Mouse (Mus musculus): ENCODE measurements around the gene Gm20605. TPM values are rescaled to one million over a fixed set of nuclear protein-coding genes. Genes with fewer than 3 reads are reported as not detected.
"Not testable (repeated sequence)": the region's sequence is repeated elsewhere in the genome, so short reads cannot be mapped to it uniquely, and the experiment has no call there.

The Gm20605 gene
- polyA plus RNA-seq, 1 experiment: 37.5 TPM

- Histone ChIP-seq H3K4me3 (ENCODE audit: insufficient read depth, low read length) (no peak overlapping the region), H3K4me1 (ENCODE audit: control insufficient read depth, insufficient read depth, low read length) (peaks cover 6% of the 10 kb centered on the region), H3K27ac (ENCODE audit: insufficient read depth, low read depth, low read length) (no peak overlapping the region)
- TF ChIP-seq CTCF (IDR thresholded peaks at IDR 0.05; ENCODE audit: low read depth, low read length): no peak
- TF ChIP-seq POLR2A (IDR thresholded peaks at IDR 0.05; ENCODE audit: borderline replicate concordance, low read depth, low read length): no peak
Measured at GRCm38 (mm10) chr5:137610548-137611244, 18.3 kb upstream of the Gm20605 start.

GRCm38 (mm10) chr5:137611245-137611602 is 17.8 kb upstream of the Gm20605 start:
- no peak overlapping the region for H3K27ac ChIP-seq (ENCODE audit: insufficient read depth, low read depth, low read length)

GRCm38 (mm10) chr5:137613076-137613475 is 15.9 kb upstream of the Gm20605 start:
- TF ChIP-seq CTCF (IDR thresholded peaks at IDR 0.05; ENCODE audit: low read depth, low read length) (no peak), POLR2A (IDR thresholded peaks at IDR 0.05; ENCODE audit: borderline replicate concordance, low read depth, low read length) (no peak)
- Histone ChIP-seq H3K4me1 (ENCODE audit: control insufficient read depth, insufficient read depth, low read length) (peaks cover 6% of the 10 kb centered on the region), H3K27ac (ENCODE audit: insufficient read depth, low read depth, low read length) (no peak overlapping the region), H3K4me3 (ENCODE audit: insufficient read depth, low read length) (no peak overlapping the region)

More at GRCm38 (mm10) chr5:137611245-137611602, 17.8 kb upstream of the Gm20605 start:
- TF ChIP-seq POLR2A (IDR thresholded peaks at IDR 0.05; ENCODE audit: borderline replicate concordance, low read depth, low read length): no peak
- TF ChIP-seq CTCF (IDR thresholded peaks at IDR 0.05; ENCODE audit: low read depth, low read length): no peak
- Histone ChIP-seq H3K4me1 (ENCODE audit: control insufficient read depth, insufficient read depth, low read length) (peaks cover 6% of the 10 kb centered on the region), H3K4me3 (ENCODE audit: insufficient read depth, low read length) (no peak overlapping the region)

- Histone ChIP-seq H3K27ac (ENCODE audit: insufficient read depth, low read depth, low read length) (no peak within 1 kb of the TSS), H3K4me3 (ENCODE audit: insufficient read depth, low read length) (no peak within 1 kb of the TSS), H3K4me1 (ENCODE audit: control insufficient read depth, insufficient read depth, low read length) (peaks cover 11% of the 10 kb centered on the region)
- TF ChIP-seq CTCF (IDR thresholded peaks at IDR 0.05; ENCODE audit: low read depth, low read length) (no peak), POLR2A (IDR thresholded peaks at IDR 0.05; ENCODE audit: borderline replicate concordance, low read depth, low read length) (no peak)
Measured at GRCm38 (mm10) chr5:137613550-137613949, 15.4 kb upstream of the Gm20605 start, which contains the start of gene Pcolce. Pcolce (minus strand) TSS chr5:137613784.

- H3K4me1 ChIP-seq (ENCODE audit: control insufficient read depth, insufficient read depth, low read length); H3K4me3 ChIP-seq (ENCODE audit: insufficient read depth, low read length); H3K27ac ChIP-seq (ENCODE audit: insufficient read depth, low read depth, low read length): not testable (repeated sequence)
Measured at GRCm38 (mm10) chr5:137614921-137615320, 14.1 kb upstream of the Gm20605 start.

DNA sequence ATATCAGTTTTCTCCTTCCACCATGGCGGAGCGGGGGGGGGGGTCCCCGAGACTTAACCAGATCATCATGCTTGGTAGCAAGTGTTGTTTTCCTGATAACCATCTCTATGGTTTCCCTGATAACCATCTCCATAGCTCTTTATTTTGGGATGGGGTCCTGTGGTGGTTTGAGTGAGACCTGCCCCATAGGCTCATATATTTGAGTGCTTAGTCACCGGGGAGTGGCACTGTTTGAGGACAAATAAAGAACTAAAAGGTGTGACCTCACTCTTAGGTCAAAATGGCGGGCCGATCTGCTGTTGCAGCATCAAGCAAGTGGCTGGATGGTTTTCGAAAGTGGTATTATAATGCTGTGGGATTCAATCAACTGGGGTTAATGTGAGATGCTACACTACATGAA is 13.6 kb upstream of the Gm20605 start:
- TF ChIP-seq POLR2A (IDR thresholded peaks at IDR 0.05; ENCODE audit: borderline replicate concordance, low read depth, low read length) (no peak), CTCF (IDR thresholded peaks at IDR 0.05; ENCODE audit: low read depth, low read length) (no peak)
- Histone ChIP-seq H3K4me3 (ENCODE audit: insufficient read depth, low read length) (no peak overlapping the region), H3K4me1 (ENCODE audit: control insufficient read depth, insufficient read depth, low read length) (peaks cover 6% of the 10 kb centered on the region; the same call in 1 of the 2 replicates), H3K27ac (ENCODE audit: insufficient read depth, low read depth, low read length) (no peak overlapping the region)

DNA sequence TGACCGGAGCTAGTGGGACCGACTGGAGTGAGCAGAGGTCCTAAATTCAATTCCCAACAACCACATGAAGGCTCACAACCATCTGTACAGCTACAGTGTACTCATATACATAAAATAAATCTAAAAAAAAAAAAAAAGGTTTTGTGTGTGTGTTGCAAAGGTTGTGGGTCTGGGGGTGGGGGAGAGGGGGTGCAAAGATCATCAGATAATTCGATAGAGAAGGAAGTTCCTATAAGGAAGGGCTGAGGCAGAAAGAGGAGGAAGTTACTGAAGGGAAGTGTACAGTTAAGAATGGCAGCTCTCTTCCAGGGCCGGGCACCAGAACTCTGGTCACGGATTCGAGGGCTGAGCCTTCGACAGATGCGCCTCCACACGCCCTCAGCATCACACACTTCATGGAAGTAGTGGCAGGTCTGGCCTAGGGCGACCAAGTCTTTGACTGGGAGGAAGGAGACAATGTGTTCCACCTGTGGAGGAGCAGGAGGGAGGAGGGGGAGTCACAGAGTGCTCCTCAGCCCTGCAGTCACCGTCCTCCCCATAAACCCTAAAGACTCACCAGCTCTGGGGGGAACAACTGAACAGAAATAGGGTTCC is 4.9 kb upstream of the Gm20605 start:
- H3K4me1 ChIP-seq (ENCODE audit: control insufficient read depth, insufficient read depth, low read length): peaks cover 24% of the 10 kb centered on the region
- H3K4me3 ChIP-seq (ENCODE audit: insufficient read depth, low read length): 0 out of 2 replicates have a peak overlapping the region, but pooled peaks have one; percentile 15
- peak overlapping the region; percentile 86 for H3K27ac ChIP-seq (ENCODE audit: insufficient read depth, low read depth, low read length)
- TF ChIP-seq POLR2A (IDR thresholded peaks at IDR 0.05; ENCODE audit: borderline replicate concordance, low read depth, low read length): no peak
- no peak for TF ChIP-seq CTCF (IDR thresholded peaks at IDR 0.05; ENCODE audit: low read depth, low read length)

DNA sequence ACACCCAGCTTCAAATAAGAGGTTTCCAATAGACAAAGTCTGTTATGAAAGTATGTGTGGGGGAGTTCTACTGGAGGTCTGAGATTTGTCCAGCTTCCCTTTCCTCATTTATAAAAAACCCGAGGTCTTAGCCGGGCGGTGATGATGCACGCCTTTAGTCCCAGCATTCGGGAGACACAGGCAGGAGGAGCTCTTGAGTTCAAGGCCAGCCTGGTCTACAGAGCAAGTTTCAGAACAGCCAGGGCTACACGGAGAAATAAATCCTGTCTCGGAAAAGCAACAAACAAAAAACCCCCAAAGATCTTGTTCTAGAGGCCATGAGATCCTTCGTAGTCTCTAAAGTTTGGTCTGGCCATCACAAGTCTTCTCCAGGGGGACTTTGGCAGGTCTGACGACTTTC is 984 bp upstream of the Gm20605 start:
- no peak for TF ChIP-seq CTCF (IDR thresholded peaks at IDR 0.05; ENCODE audit: low read depth, low read length)
- TF ChIP-seq POLR2A (IDR thresholded peaks at IDR 0.05; ENCODE audit: borderline replicate concordance, low read depth, low read length): no peak
- H3K4me1 ChIP-seq (ENCODE audit: control insufficient read depth, insufficient read depth, low read length): peaks cover 35% of the 10 kb centered on the region
- peak overlapping the region; percentile 88 for H3K27ac ChIP-seq (ENCODE audit: insufficient read depth, low read depth, low read length)
- H3K4me3 ChIP-seq (ENCODE audit: insufficient read depth, low read length): peak overlapping the region; percentile 67

GRCm38 (mm10) chr5:137629306-137629721 is 339 bp downstream of the Gm20605 start:
- Histone ChIP-seq H3K4me3 (ENCODE audit: insufficient read depth, low read length) (peak overlapping the region; percentile 95), H3K4me1 (ENCODE audit: control insufficient read depth, insufficient read depth, low read length) (peaks cover 33% of the 10 kb centered on the region)
- TF ChIP-seq POLR2A (IDR thresholded peaks at IDR 0.05; ENCODE audit: borderline replicate concordance, low read depth, low read length) (no peak), CTCF (IDR thresholded peaks at IDR 0.05; ENCODE audit: low read depth, low read length) (no peak)

DNA sequence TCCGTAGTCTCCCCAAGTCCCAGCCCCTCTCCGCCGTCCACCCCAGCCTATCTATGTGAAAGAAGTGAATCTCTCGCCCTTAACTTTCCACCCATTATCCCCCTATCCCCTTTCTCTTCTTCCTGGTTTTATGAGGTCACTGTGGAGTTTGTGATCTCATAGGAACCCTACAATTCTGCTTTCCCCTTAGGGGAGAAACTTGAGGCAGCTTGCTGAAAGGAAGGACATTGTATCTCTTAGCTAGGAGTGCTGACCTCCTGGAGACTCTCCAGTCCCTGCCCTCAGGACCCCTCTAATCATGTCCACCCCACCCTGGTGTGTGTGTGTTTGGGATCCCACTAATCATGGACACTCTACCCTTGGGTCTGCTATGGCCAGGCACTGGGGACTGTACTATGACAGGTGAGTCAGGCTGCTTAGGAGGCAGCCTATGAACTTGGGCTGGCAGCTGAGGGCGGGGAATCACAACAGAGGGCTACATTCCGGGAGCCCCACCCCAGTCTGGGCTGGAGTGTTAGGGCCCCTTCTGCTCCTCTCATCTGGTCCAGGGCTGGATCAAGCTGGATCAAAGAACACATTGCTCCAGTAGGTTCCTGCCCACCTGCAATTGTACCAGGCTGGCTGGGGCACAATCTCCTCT is 1.1 kb downstream of the Gm20605 start:
- H3K4me1 ChIP-seq (ENCODE audit: control insufficient read depth, insufficient read depth, low read length): peaks cover 26% of the 10 kb centered on the region
- no peak for TF ChIP-seq CTCF (IDR thresholded peaks at IDR 0.05; ENCODE audit: low read depth, low read length)
- TF ChIP-seq POLR2A (IDR thresholded peaks at IDR 0.05; ENCODE audit: borderline replicate concordance, low read depth, low read length): no peak
- H3K4me3 ChIP-seq (ENCODE audit: insufficient read depth, low read length): peak overlapping the region; percentile 95
- peak overlapping the region; percentile 97 for H3K27ac ChIP-seq (ENCODE audit: insufficient read depth, low read depth, low read length)

More at GRCm38 (mm10) chr5:137629306-137629721, 339 bp downstream of the Gm20605 start:
- H3K27ac ChIP-seq (ENCODE audit: insufficient read depth, low read depth, low read length): peak overlapping the region; percentile 97
